Mouse (Mus musculus): ENCODE measurements at regions not wholly inside any gene's neighbourhood (a gene's known extent, or its start where the extent isn't known, plus 50 kb on each side); places are given as distances from the start of the nearest gene placed in this dataset.

DNA sequence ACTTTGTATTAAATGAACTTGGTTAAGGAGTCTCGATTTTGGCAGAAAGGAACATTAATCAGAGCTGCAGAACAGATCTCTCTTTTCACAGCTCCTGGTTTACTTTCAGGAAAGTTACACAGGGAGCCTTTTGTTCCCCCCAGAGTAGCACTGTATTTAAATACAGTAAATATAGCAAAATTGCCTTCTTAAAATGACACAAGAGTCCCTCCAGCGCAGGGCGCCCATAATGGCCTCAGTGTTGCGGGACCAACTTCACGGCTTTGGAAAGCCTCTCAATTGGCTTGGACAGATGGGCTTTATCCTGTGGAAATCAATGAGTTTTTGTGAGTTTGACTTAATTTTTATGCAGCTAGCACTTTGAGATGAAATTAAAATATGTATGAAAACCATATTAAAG is 588.3 kb upstream of the Sall1 start:
- DNase-seq = no peak

DNA sequence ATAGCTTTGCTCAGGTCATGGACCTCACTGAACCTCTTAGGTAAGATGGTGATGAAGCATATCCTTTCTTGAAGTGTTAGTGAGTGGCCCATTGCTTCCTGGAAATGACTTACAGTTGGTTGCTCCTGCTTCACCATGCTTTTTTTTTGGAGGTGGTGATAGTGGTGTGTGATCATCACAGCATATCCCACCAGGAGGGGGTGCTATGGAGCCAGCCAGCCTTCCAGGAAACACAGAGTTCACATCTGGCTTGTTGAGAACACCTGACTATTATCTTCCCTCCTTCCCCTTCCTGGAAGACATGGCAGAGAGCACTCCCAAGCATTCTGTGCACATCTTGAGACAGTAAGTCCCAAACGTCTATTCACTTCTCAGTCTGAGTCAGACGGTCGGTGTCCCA is 586.6 kb upstream of the Sall1 start:
- no peak for DNase-seq

DNA sequence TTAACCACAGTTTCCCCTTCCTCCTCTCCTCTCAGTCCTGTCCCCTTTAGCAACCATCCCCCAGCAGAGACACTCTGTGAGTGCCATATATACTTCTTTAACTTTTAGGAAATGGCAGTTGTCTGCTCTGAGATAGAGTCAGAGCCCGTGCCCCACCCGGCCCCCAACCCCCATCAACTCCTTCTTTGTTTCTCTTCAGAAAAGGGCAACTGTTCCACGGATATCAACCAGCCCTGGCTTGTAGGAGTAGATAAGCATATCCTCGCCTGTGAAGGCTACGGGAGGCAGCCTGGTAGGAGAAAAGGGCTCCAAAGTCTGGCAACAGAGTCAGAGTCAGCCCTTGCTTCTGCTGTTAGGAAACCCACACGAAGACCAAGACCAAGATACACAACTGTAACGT is 574.1 kb upstream of the Sall1 start:
- DNase-seq = no peak

DNA sequence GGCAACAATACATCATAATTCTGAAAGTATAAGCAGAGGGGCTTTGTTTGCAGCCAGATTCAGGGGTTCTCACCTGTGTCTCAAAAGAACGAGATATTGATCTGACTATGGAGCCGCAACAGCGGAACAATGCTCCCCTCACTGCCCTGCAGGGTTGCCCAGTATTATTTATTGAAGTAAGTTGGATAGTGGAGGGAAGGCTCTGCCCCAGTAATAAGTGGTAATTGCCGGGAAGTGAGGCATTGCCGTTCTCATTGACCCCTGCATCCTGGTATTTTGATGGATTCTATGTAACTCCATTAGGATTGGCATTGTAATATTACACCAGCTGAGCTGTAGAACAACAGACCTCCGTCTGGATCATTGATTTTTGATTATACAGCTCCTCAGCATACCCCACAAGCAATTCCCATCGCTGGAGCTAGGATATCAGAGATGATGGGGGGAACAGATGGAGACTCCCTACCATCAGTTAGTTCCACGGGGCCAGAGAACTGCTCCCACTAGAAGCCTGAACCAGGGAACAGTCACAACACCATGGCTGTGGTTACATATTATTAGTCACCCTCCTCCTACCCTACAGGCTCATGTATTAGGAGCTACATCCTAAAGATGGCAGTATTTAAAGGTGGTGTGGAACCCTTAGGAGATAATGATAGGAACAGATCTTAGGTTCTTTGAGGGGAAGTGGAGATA is 572.0 kb upstream of the Sall1 start:
- DNase-seq = no peak

GRCm38 (mm10) chr8:89609074-89609473 is 565.1 kb upstream of the Sall1 start:
- DNase-seq = no peak

- no peak for DNase-seq
These were observed 562.0 kb upstream of the Sall1 start for GRCm38 (mm10) chr8:89605905-89606468.

GRCm38 (mm10) chr8:89604461-89604860 is 560.5 kb upstream of the Sall1 start:
- no peak for DNase-seq

- no peak for DNase-seq
These were observed 552.4 kb upstream of the Sall1 start for GRCm38 (mm10) chr8:89596380-89596779.

DNA sequence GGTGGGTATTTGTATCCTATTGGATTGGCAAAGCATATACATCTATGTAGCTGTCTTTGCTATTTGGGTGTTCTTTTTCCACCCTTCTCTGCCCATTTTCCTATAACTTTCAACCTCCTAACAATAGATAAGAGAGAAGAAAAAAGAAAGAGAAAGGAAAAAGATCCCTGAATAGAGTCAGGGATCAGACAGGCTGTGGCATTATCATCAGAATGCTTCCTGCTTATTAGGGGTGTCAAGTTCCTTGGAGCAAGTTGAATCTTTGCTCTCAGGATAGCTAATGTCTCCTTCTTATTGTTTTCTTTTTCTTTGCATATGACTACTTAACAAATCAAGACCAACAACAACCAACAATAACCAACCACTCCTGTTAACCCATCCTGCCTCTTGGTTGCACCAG is 539.1 kb upstream of the Sall1 start:
- no peak for DNase-seq

DNA sequence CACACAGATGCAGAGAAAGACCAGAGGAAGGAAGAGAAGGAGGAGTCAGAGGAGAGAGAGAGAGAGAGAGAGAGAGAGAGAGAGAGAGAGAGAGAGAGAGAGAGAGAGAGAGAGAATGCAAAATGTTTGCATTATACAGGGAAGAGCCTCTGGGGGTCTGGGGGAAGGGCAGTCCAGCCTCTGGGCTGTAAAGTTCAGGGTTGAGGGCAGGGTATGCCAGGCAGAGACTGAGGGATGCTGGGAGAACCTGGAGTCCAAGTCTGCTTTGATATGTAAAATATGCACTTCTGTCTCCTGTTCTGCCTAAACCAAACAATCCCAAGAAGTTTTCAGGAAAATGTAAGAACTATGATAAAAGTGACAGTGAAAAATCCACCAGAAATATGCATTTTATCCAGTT is 538.6 kb upstream of the Sall1 start:
- no peak for DNase-seq

- DNase-seq = peak; percentile 90
These were observed 527.9 kb upstream of the Sall1 start for GRCm38 (mm10) chr8:89571816-89572215.

GRCm38 (mm10) chr8:89570639-89571325 is 526.8 kb upstream of the Sall1 start:
- no peak for DNase-seq

DNA sequence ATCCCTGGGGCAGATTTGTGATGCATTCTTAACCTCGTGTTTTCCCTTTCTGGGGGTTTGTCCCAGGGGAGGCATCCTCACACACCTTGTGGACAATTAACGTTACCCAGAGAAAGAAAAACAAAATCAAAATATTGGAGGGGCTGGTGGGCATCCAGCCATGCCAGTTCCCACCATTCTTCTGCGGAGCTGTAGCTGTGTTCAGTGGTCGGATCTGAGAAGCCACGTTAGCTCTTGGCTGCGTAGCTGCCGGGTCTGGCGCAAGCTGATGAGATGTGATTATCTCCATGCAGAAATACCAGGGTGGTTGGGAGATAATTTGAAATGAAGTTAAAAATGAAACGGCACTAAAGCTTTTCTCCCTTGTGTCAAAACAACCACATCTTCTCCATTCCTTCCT is 525.4 kb upstream of the Sall1 start:
- no peak for DNase-seq

- DNase-seq = no peak
These were observed 524.7 kb upstream of the Sall1 start for GRCm38 (mm10) chr8:89568641-89569040.

GRCm38 (mm10) chr8:89566986-89567385 is 523.0 kb upstream of the Sall1 start:
- DNase-seq = no peak

- DNase-seq = no peak
These were observed 522.5 kb upstream of the Sall1 start for GRCm38 (mm10) chr8:89566461-89566860.

DNA sequence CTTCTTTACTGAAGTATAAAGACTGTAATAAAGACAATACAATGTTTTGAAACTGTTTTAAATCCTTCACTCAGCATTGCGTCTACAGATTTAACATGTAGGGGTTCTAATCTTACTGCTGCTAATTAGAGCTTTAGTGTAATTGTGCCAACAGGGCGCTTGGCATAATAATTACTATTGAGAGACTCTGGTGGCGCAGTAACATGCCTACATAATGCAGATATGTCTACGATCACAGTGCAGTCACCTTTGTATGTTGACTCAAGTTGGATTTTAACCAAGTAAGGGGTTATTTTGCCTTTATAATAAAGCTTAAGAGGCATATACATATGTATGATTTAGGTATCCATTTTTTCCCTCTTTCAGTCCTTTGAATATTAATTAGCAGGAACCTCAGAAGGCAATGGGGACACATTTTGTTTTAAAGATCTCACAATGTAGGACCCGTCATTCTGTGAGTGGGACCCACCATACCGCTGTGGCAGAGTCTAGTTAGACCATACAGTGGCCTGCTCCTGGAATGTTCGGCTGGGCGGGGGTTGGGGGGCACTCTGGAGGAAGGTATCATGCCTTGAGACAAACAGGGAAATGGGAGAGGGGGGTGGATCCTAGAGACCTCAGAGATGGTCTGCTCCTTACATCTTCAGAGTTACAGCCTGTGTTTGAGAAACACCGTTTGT is 521.3 kb upstream of the Sall1 start:
- no peak for DNase-seq

DNA sequence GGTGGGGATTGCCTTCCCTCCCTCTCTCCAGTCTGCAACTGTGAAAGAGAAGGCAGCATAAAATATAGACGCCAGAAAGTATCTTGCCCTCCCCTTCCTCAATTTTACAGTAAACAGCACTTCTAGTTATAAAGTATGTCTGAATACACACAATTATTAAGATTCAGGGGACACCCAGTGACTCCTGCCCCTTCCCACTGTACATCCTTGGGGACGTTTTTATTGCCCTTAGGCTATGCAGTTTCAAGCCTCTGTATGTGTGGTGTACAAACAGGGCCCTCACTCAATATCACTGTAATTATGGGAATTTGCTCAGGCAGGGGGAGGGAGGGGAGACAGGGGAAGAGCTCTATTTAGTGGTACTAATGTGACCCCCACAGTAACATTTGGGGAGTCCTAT is 519.6 kb upstream of the Sall1 start:
- no peak for DNase-seq

DNA sequence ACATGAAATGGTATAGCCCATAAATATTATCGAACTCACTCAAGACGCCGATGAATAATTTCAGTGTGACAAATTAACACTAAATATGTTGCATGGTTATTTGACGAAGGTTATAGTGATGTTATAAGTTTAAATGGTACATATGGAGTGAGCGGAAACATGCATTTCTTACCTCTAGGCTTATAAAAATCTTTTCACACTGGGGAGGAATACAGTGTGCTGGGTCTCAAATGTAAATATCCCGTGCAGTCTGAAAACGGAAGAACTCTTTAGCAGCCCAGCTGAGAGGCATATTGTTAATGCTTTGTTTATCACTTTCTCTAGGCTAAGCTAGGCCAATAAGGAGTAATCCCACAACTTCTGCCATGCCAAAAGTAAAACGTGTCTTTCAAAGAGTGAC is 518.6 kb upstream of the Sall1 start:
- no peak for DNase-seq

DNA sequence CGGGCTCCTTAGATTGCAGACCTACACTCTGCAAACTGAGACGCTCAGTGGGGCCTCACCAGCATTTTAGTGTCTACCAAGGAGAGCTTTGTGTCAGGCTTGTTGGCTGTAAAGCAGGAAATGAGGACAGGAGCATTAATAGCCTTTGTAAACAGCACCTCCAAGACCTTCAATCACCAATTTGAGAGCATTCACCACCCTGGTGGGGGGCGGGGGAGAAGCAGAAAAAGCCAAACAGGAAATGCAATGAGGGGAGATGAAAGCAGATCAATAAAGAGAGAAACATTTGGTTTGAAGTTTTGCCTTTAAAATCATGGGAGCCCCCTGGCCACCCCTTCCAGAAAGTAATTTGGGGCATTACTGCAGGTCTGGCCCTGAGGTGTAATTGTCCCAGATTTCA is 497.3 kb upstream of the Sall1 start:
- DNase-seq = no peak

DNA sequence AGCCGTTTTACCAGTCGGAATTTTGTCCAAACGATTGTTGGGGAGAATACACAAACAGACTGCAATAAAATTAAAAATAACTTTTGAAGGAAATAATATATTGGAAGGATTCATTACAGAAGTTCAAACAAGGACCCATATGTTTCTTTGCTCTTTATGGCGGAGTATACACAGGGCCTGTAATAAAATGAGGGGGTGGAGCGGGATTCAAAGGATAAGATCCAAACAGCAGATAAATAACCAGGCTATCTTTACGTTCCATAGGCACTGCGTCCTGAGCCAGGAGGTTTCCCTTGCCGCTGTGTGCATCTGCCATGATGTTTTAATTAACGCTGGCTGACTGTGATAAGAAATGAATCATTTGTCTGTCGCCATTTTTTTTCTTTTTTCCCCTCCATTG is 490.6 kb upstream of the Sall1 start:
- DNase-seq = no peak

GRCm38 (mm10) chr8:89525041-89525440 is 481.1 kb upstream of the Sall1 start:
- no peak for DNase-seq

DNA sequence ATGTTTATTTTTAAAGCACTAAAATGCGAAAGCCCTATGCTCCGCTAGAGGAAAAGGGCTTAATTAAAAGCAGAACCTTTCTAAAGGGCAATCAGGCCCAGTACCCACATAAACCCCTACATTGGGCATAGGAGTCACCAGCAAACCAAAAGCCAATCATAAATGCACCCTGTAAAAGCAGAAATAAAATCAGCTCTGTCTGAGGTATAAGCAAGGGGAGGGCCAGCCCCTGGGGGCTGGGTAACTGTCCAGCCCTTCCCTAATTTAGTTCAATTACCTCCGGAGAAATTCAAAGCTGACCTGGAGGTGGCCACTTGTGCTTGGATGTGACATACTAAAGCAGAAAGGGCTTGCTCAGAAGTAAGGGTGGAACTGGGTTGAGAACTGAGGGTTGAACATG is 479.4 kb upstream of the Sall1 start:
- no peak for DNase-seq

DNA sequence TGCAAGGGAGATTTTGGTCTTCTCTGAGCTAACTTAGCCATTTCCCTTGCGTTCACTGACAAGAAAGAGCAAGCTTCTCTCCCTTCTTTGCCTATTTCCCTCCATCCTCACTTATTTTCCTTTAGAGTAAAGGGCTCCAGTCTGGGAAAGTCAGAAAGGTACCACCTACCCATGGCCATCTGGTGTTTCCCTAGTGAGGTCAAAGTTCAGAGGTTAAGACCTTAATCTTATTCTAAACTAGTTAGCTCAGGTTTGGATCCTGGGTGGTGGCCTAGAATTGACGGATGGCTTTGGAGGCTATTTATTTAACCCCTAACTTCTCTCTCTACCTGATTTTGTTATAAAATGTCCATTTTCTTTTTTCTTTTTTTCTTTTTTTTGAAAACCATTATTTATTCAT is 472.6 kb upstream of the Sall1 start:
- no peak for DNase-seq

All from right cerebral cortex, postnatal 14 days (tissue).